Mouse (Mus musculus) midbrain, embryonic 11.5 days (tissue): ENCODE results near the gene 5730596B20Rik. TPM values are rescaled to one million over a fixed set of nuclear protein-coding genes. Genes with fewer than 3 reads are reported as not detected.
A peak's percentile ranks its signal among the peaks of the same experiment; 100 is the strongest.

Experiments
- ATAC-seq: fragments of 200-750 bp; cut with Nextera tagmentation; 2 replicates; pipeline ENCODE4 v1.8.0; 2017; ENCODE audit warnings: moderate TSS enrichment, moderate library complexity; ENCODE audit not compliant: low FRiP score
- DNase-seq: peaks from one replicate; pipeline ENCODE4 v3.0.0; 2015; ENCODE audit warnings: low spot score; ENCODE audit errors: missing footprints
- H3K27ac ChIP-seq: fragments of 300-500 bp; sonication (generic); 2 replicates; pipeline ENCODE4 v1.5.1; 2014; ENCODE audit warnings: low read depth, low read length
- H3K27me3 ChIP-seq: fragments of 300-500 bp; sonication (generic); 2 replicates; pipeline ENCODE4 v1.6.1; 2014; ENCODE audit warnings: mild to moderate bottlenecking, low read length, moderate library complexity, mixed read lengths; ENCODE audit not compliant: control insufficient read depth, insufficient read depth
- H3K36me3 ChIP-seq: fragments of 300-500 bp; sonication (generic); 2 replicates; pipeline ENCODE4 v1.6.1; 2014; ENCODE audit warnings: mild to moderate bottlenecking, low read length, moderate library complexity, mixed read lengths; ENCODE audit not compliant: control insufficient read depth, insufficient read depth
- H3K4me1 ChIP-seq: fragments of 300-500 bp; sonication (generic); 2 replicates; pipeline ENCODE4 v1.6.1; 2014; ENCODE audit warnings: low read length; ENCODE audit not compliant: control insufficient read depth, insufficient read depth
- H3K4me2 ChIP-seq: fragments of 300-500 bp; sonication (generic); 2 replicates; pipeline ENCODE4 v1.6.1; 2014; ENCODE audit warnings: mild to moderate bottlenecking, moderate library complexity
- H3K4me3 ChIP-seq: fragments of 300-500 bp; sonication (generic); 2 replicates; pipeline ENCODE4 v1.5.1; 2014; ENCODE audit warnings: low read depth, low read length
- H3K9ac ChIP-seq: fragments of 300-500 bp; sonication (generic); 2 replicates; pipeline ENCODE4 v1.6.1; 2014; ENCODE audit warnings: low read length
- H3K9me3 ChIP-seq: fragments of 300-500 bp; sonication (generic); 2 replicates; pipeline ENCODE4 v1.6.1; 2016; ENCODE audit warnings: low read length; ENCODE audit not compliant: control insufficient read depth
- WGBS: fragments of 180-500 bp; shearing (Covaris S2); extraction: QIAGEN DNeasy Blood & Tissue Kit; methylation state at CpG from one replicate; pipeline ENCODE4 v1.1.7; 2014; 5-methylcytosine and 5-hydroxymethylcytosine counted together
- polyA plus RNA-seq: library from polyadenylated mRNA; unstranded; fragments of >200 nt; fragmentation: Nextera tagmentation; extraction: Ambion mirVana; gene quantifications from 2 replicates; pipeline ENCODE4 v1.2.1, GENCODE M21; 2014

5730596B20Rik gene
- polyA plus RNA-seq, 1 experiment from 2014 or later, result not detected

GRCm38 (mm10) chr6:52211961-52212360 lies 34.7 kb downstream of the 5730596B20Rik start:
- no peak overlapping the region for H3K4me2 ChIP-seq
- H3K4me3 ChIP-seq, result no peak overlapping the region
- DNase-seq (no peak), ATAC-seq (no peak)
- H3K27me3 ChIP-seq, result peaks cover 100% of the 10 kb centered on the region
- no peak overlapping the region for H3K27ac ChIP-seq
- no peak overlapping the region for H3K9ac ChIP-seq
- 3% methylated on average over 13 of the region's 13 CpGs for WGBS
- no peaks in the 10 kb centered on the region for H3K9me3 ChIP-seq
- H3K36me3 ChIP-seq, result no peaks in the 10 kb centered on the region
- H3K4me1 ChIP-seq, result peaks cover 2% of the 10 kb centered on the region

DNA sequence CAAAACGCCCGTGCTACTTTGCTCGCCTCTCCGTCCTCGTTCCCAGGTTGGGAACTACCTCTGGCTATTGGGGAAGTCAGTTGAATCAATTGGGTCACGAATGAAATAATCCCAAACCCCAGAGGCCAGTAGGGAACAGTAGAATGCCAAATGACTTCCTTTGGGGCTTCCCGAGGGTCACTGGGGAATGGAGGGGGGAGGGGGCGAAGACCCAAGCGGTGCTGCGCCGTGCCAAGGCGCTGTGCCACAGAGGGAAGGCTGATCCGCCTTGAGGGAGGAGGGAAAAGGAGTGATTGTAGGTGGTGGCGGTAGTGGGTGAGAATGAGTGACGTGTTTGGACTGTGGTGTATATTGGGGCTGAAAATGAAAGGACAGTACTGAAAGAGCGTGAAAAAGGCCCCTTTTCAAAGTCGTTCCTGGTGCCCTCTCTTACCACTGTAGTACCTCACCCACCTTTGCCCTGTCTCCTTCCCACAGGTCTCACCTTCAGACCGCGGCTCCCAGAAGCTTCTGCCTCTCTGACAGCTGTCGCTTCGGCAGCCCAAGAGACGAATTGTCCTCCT lies 35.3 kb downstream of the 5730596B20Rik start:
- Histone ChIP-seq H3K4me3 (no peak overlapping the region), H3K9me3 (no peaks in the 10 kb centered on the region), H3K9ac (no peak overlapping the region), H3K27me3 (peaks cover 100% of the 10 kb centered on the region), H3K36me3 (no peaks in the 10 kb centered on the region), H3K27ac (no peak overlapping the region), H3K4me1 (peaks cover 8% of the 10 kb centered on the region), H3K4me2 (no peak overlapping the region)
- DNase-seq (no peak), ATAC-seq (no peak)
- WGBS, result 1% methylated on average over 22 of the region's 22 CpGs

DNA sequence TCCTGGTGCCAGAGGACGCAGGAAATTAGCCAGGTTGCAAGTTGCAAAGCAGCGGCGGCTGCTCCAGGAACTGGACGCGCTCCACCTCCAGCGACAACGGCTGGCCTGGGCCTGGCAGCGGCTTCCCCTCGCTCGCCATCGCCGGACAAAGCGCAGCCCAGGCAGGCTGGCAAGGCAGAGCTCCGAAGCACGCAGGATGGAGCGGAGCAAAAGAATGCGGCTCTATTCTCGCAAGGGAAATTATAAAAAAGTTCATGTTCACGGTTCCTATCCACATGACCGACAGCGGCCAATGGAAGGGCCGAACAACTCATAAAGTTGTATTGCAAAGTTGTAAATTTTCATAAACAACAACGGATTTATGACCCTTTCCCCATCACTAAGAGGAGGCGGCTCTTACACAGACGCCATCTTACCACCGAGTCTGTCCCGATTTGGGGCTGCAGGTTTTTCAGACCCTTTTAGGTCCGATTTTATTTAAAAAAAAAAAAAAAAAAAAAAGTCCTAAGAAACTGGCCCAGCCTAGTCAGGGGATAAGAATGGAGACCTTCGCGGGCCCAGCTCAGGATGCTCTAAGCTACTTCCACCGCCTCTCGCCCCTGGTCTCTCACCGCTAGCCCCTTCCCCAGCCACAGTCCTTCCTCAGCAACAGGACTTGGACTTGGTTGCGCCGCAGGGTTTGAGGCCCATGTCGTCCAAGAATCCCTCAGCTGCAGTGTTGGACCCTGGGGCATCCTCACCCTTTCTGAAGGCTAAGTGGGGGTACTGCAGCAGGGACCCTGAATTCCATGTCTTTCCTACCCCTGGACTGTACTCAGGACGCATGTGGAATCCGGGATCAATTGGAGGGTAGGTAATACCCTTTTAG lies 36.1 kb downstream of the 5730596B20Rik start, which contains the start of the genes Hoxa3 and Gm28308:
Gene Hoxa3 (minus strand): TSS at position 218 of the 868 bp plus-strand sequence.
Gene Gm28308 (minus strand): TSS at position 221 of the 868 bp plus-strand sequence.
- no peaks in the 10 kb centered on the region for H3K36me3 ChIP-seq
- no peaks in the 10 kb centered on the region for H3K9me3 ChIP-seq
- H3K9ac ChIP-seq, result no peak within 1 kb of the TSS
- no peak within 1 kb of the TSS for H3K27ac ChIP-seq
- WGBS, result 2% methylated on average over 38 of the region's 38 CpGs
- peaks cover 8% of the 10 kb centered on the region for H3K4me1 ChIP-seq
- H3K4me2 ChIP-seq, result no peak within 1 kb of the TSS
- no peak within 1 kb of the TSS for H3K4me3 ChIP-seq
- DNase-seq (no peak), ATAC-seq (no peak)
- H3K27me3 ChIP-seq, result peaks cover 100% of the 10 kb centered on the region

- no peak overlapping the region for H3K4me3 ChIP-seq
- peaks cover 100% of the 10 kb centered on the region for H3K27me3 ChIP-seq
- peaks cover 8% of the 10 kb centered on the region for H3K4me1 ChIP-seq
- ATAC-seq (no peak), DNase-seq (no peak)
- H3K9ac ChIP-seq, result no peak overlapping the region
- no peak overlapping the region for H3K4me2 ChIP-seq
- H3K27ac ChIP-seq, result no peak overlapping the region
- WGBS, result 9% methylated on average over 5 of the region's 5 CpGs
- H3K36me3 ChIP-seq, result no peaks in the 10 kb centered on the region
- no peaks in the 10 kb centered on the region for H3K9me3 ChIP-seq
Measured at GRCm38 (mm10) chr6:52214271-52214670, 37.0 kb downstream of the 5730596B20Rik start.

GRCm38 (mm10) chr6:52215070-52215469 lies 37.8 kb downstream of the 5730596B20Rik start:
- no peak overlapping the region for H3K27ac ChIP-seq
- H3K4me2 ChIP-seq, result no peak overlapping the region
- peaks cover 100% of the 10 kb centered on the region for H3K27me3 ChIP-seq
- no peak overlapping the region for H3K4me3 ChIP-seq
- 25% methylated on average over 3 of the region's 3 CpGs for WGBS
- no peaks in the 10 kb centered on the region for H3K36me3 ChIP-seq
- no peak overlapping the region for H3K9ac ChIP-seq
- ATAC-seq (no peak), DNase-seq (no peak)
- no peaks in the 10 kb centered on the region for H3K9me3 ChIP-seq
- peaks cover 8% of the 10 kb centered on the region for H3K4me1 ChIP-seq

DNA sequence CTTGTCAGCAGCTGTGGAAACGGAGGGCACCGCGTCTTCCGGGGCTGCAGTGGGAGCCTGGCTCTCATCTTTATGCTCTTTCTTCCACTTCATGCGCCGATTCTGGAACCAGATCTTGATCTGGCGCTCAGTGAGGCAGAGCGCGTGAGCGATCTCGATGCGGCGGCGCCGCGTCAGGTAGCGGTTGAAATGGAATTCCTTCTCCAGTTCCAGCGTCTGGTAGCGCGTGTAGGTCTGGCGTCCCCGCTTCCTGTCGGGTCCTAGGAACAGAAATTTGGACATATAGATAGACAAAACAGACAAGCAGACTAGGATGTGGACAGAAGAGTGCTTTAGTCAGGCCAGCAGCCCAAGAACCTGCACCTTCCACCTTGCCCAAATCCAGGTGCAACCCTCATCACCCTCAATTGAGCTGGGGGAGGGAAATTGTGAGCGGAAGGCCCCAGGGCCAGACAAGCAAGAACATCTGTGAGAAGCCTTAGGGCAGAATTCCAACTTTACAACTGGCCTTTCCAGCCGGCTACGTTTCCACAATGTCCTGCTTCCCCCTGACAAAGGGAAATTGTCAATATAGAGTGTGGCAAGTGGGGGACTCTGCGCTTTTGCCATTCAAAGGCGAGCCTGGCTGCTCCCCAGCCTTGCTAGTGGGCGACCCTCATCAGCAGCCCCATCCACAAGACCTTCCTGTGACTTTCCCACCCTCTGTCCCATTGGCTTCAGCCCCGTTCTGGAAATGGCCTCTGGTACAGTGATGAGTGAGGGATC lies 38.7 kb downstream of the 5730596B20Rik start:
- peaks cover 100% of the 10 kb centered on the region for H3K27me3 ChIP-seq
- H3K9ac ChIP-seq, result no peak overlapping the region
- peaks cover 8% of the 10 kb centered on the region for H3K4me1 ChIP-seq
- WGBS, result 2% methylated on average over 30 of the region's 30 CpGs
- H3K4me3 ChIP-seq, result no peak overlapping the region
- H3K4me2 ChIP-seq, result no peak overlapping the region
- ATAC-seq, result no peak
- no peaks in the 10 kb centered on the region for H3K9me3 ChIP-seq
- H3K27ac ChIP-seq, result no peak overlapping the region
- DNase-seq, result no peak
- H3K36me3 ChIP-seq, result no peaks in the 10 kb centered on the region

DNA sequence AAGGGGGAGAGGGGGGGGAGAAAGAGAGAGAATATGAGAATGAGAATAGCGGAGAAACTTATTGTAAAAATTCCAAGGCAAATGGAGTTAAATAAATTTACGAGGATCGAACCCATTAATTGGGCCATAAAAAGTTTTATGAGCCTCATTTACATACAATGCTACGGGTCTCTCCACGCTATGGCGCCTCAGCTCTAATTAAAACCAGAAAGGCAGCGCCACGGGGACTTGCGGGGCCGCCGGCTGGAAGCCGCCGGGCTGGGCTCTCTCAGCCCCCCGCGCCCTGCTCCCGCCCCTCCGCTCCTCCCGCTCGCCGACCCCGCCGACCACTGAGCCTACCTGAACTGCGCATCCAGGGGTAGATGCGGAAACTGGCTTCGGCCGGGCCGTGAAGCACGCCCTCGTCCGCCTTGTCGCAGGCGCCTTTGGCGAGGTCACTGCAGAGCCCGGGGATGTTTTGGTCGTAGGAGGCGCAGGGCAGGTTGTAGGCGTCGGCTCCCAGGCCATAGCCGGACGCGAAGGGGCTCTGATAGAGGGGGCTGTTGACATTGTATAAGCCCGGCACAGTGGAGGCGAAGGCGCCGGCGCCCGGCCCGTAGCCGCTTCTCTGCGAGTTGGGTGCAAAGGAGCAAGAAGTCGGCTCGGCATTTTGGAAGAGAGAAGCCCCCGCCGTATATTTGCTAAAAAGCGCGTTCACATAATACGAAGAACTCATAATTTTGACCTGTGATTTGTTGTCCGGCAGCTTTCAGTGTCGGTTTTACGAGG lies 39.6 kb downstream of the 5730596B20Rik start:
- H3K9ac ChIP-seq, result no peak overlapping the region

GRCm38 (mm10) chr6:52217459-52217768 lies 40.1 kb downstream of the 5730596B20Rik start:
- H3K27ac ChIP-seq, result no peak overlapping the region
- H3K9ac ChIP-seq, result no peak overlapping the region
- DNase-seq, result peak; percentile 94
- peak; percentile 57 for ATAC-seq
- H3K27me3 ChIP-seq, result peaks cover 100% of the 10 kb centered on the region
- peaks cover 11% of the 10 kb centered on the region for H3K4me1 ChIP-seq
- under 1% methylated on average over 24 of the region's 25 CpGs for WGBS
- peak overlapping the region; percentile 26 for H3K4me3 ChIP-seq
- H3K4me2 ChIP-seq, result peak overlapping the region; percentile 42
- no peaks in the 10 kb centered on the region for H3K36me3 ChIP-seq
- no peaks in the 10 kb centered on the region for H3K9me3 ChIP-seq

More for the DNA sequence above, 39.6 kb downstream of the 5730596B20Rik start:
- no peaks in the 10 kb centered on the region for H3K36me3 ChIP-seq
- peaks cover 100% of the 10 kb centered on the region for H3K27me3 ChIP-seq
- peaks cover 11% of the 10 kb centered on the region for H3K4me1 ChIP-seq
- no peak overlapping the region for H3K27ac ChIP-seq
- DNase-seq, result peak; percentile 95
- ATAC-seq, result no peak
- no peaks in the 10 kb centered on the region for H3K9me3 ChIP-seq
- H3K4me2 ChIP-seq, result peak overlapping the region; percentile 42
- H3K4me3 ChIP-seq, result peak overlapping the region; percentile 26
- WGBS, result 3% methylated on average over 59 of the region's 60 CpGs
